Mouse (Mus musculus): ENCODE data around the gene Slc25a4. TPM values are rescaled to one million over a fixed set of nuclear protein-coding genes. Genes with fewer than 3 reads are reported as not detected.
A peak's percentile ranks its signal among the peaks of the same experiment; 100 is the strongest.

Gene Slc25a4
- 421 and 425 TPM in 2 replicates for polyA plus RNA-seq (2015; fragmentation: Nextera tagmentation; extraction: Ambion mirVana)

GRCm38 (mm10) chr8:46210404-46211315 lies at the start of gene Slc25a4:
Gene Slc25a4 (minus strand): TSS chr8:46211284.
- Histone ChIP-seq H3K27ac (ENCODE audit: low read length) (peak within 1 kb of the TSS; percentile 90), H3K4me2 (ENCODE audit: low read depth, low read length) (peak within 1 kb of the TSS; percentile 84), H3K36me3 (ENCODE audit: control insufficient read depth, insufficient read depth, low read length) (peaks cover 27% of the 10 kb centered on the region), H3K4me3 (ENCODE audit: low read length) (peak within 1 kb of the TSS; percentile 91), H3K27me3 (ENCODE audit: control insufficient read depth, insufficient read depth, low read depth, low read length) (no peaks in the 10 kb centered on the region), H3K4me1 (replicated peaks; ENCODE audit: control insufficient read depth, insufficient read depth, low read length) (peaks cover 23% of the 10 kb centered on the region), H3K9ac (ENCODE audit: low read length) (peak within 1 kb of the TSS; percentile 89), H3K9me3 (ENCODE audit: control insufficient read depth, low read length) (no peaks in the 10 kb centered on the region)
- ATAC-seq (ENCODE audit: low read depth) = peak; percentile 100
- under 1% methylated on average over 81 of the region's 84 CpGs for WGBS

GRCm38 (mm10) chr8:46257921-46258682 lies 47.0 kb upstream of the Slc25a4 start:
- no peak for ATAC-seq (ENCODE audit: low read depth)

GRCm38 (mm10) chr8:46252456-46252855 lies 41.4 kb upstream of the Slc25a4 start:
- no peak for ATAC-seq (ENCODE audit: low read depth)
- peak overlapping the region; percentile 4; the same call in 1 of the 2 replicates for H3K4me3 ChIP-seq (ENCODE audit: low read length)
- H3K27me3 ChIP-seq (ENCODE audit: control insufficient read depth, insufficient read depth, low read depth, low read length) = no peaks in the 10 kb centered on the region
- no peaks in the 10 kb centered on the region for H3K9me3 ChIP-seq (ENCODE audit: control insufficient read depth, low read length)
- no peak overlapping the region for H3K27ac ChIP-seq (ENCODE audit: low read length)
- H3K4me2 ChIP-seq (ENCODE audit: low read depth, low read length) = peak overlapping the region; percentile 38
- peaks cover 4% of the 10 kb centered on the region for H3K4me1 ChIP-seq (replicated peaks; ENCODE audit: control insufficient read depth, insufficient read depth, low read length)
- no peak overlapping the region for H3K9ac ChIP-seq (ENCODE audit: low read length)
- no peaks in the 10 kb centered on the region for H3K36me3 ChIP-seq (ENCODE audit: control insufficient read depth, insufficient read depth, low read length)
- WGBS = 51% methylated on average over 13 of the region's 13 CpGs

More at GRCm38 (mm10) chr8:46257921-46258682, 47.0 kb upstream of the Slc25a4 start:
- Histone ChIP-seq H3K9ac (ENCODE audit: low read length) (no peak overlapping the region), H3K9me3 (ENCODE audit: control insufficient read depth, low read length) (no peaks in the 10 kb centered on the region), H3K4me2 (ENCODE audit: low read depth, low read length) (no peak overlapping the region), H3K27ac (ENCODE audit: low read length) (no peak overlapping the region), H3K4me1 (replicated peaks; ENCODE audit: control insufficient read depth, insufficient read depth, low read length) (no peaks in the 10 kb centered on the region), H3K36me3 (ENCODE audit: control insufficient read depth, insufficient read depth, low read length) (no peaks in the 10 kb centered on the region), H3K4me3 (ENCODE audit: low read length) (no peak overlapping the region), H3K27me3 (ENCODE audit: control insufficient read depth, insufficient read depth, low read depth, low read length) (no peaks in the 10 kb centered on the region)
- WGBS = 53% methylated on average over 19 of the region's 19 CpGs

GRCm38 (mm10) chr8:46251561-46251960 lies 40.5 kb upstream of the Slc25a4 start:
- H3K36me3 ChIP-seq (ENCODE audit: control insufficient read depth, insufficient read depth, low read length) = no peaks in the 10 kb centered on the region
- no peak overlapping the region for H3K4me3 ChIP-seq (ENCODE audit: low read length)
- peak overlapping the region; percentile 8; the same call in 1 of the 2 replicates for H3K4me2 ChIP-seq (ENCODE audit: low read depth, low read length)
- no peak overlapping the region for H3K27ac ChIP-seq (ENCODE audit: low read length)
- no peak for ATAC-seq (ENCODE audit: low read depth)
- H3K4me1 ChIP-seq (replicated peaks; ENCODE audit: control insufficient read depth, insufficient read depth, low read length) = peaks cover 4% of the 10 kb centered on the region
- H3K9ac ChIP-seq (ENCODE audit: low read length) = no peak overlapping the region
- no peaks in the 10 kb centered on the region for H3K9me3 ChIP-seq (ENCODE audit: control insufficient read depth, low read length)
- H3K27me3 ChIP-seq (ENCODE audit: control insufficient read depth, insufficient read depth, low read depth, low read length) = no peaks in the 10 kb centered on the region
- WGBS = 36% methylated on average over 10 of the region's 10 CpGs

GRCm38 (mm10) chr8:46246346-46246745 lies 35.3 kb upstream of the Slc25a4 start:
- H3K4me2 ChIP-seq (ENCODE audit: low read depth, low read length) = no peak overlapping the region
- H3K36me3 ChIP-seq (ENCODE audit: control insufficient read depth, insufficient read depth, low read length) = no peaks in the 10 kb centered on the region
- no peak overlapping the region for H3K4me3 ChIP-seq (ENCODE audit: low read length)
- no peak overlapping the region for H3K27ac ChIP-seq (ENCODE audit: low read length)
- no peaks in the 10 kb centered on the region for H3K9me3 ChIP-seq (ENCODE audit: control insufficient read depth, low read length)
- no peaks in the 10 kb centered on the region for H3K27me3 ChIP-seq (ENCODE audit: control insufficient read depth, insufficient read depth, low read depth, low read length)
- 45% methylated on average over 11 of the region's 11 CpGs for WGBS
- H3K4me1 ChIP-seq (replicated peaks; ENCODE audit: control insufficient read depth, insufficient read depth, low read length) = no peaks in the 10 kb centered on the region; the same call in 1 of the 2 replicates
- no peak for ATAC-seq (ENCODE audit: low read depth)
- no peak overlapping the region for H3K9ac ChIP-seq (ENCODE audit: low read length)

- 30% methylated on average over 7 of the region's 7 CpGs for WGBS
- H3K27me3 ChIP-seq (ENCODE audit: control insufficient read depth, insufficient read depth, low read depth, low read length) = no peaks in the 10 kb centered on the region
- H3K4me1 ChIP-seq (replicated peaks; ENCODE audit: control insufficient read depth, insufficient read depth, low read length) = no peaks in the 10 kb centered on the region
- H3K4me2 ChIP-seq (ENCODE audit: low read depth, low read length) = no peak overlapping the region
- no peak overlapping the region for H3K4me3 ChIP-seq (ENCODE audit: low read length)
- H3K9ac ChIP-seq (ENCODE audit: low read length) = no peak overlapping the region
- no peaks in the 10 kb centered on the region for H3K9me3 ChIP-seq (ENCODE audit: control insufficient read depth, low read length)
- no peak overlapping the region for H3K27ac ChIP-seq (ENCODE audit: low read length)
- no peak for ATAC-seq (ENCODE audit: low read depth)
- H3K36me3 ChIP-seq (ENCODE audit: control insufficient read depth, insufficient read depth, low read length) = no peaks in the 10 kb centered on the region
Observed at GRCm38 (mm10) chr8:46242946-46243345, 31.9 kb upstream of the Slc25a4 start.

- Histone ChIP-seq H3K4me1 (replicated peaks; ENCODE audit: control insufficient read depth, insufficient read depth, low read length) (peaks cover 1% of the 10 kb centered on the region; the same call in 1 of the 2 replicates), H3K4me3 (ENCODE audit: low read length) (no peak overlapping the region), H3K9ac (ENCODE audit: low read length) (no peak overlapping the region), H3K4me2 (ENCODE audit: low read depth, low read length) (no peak overlapping the region), H3K36me3 (ENCODE audit: control insufficient read depth, insufficient read depth, low read length) (no peaks in the 10 kb centered on the region), H3K27me3 (ENCODE audit: control insufficient read depth, insufficient read depth, low read depth, low read length) (no peaks in the 10 kb centered on the region), H3K27ac (ENCODE audit: low read length) (no peak overlapping the region), H3K9me3 (ENCODE audit: control insufficient read depth, low read length) (no peaks in the 10 kb centered on the region)
- ATAC-seq (ENCODE audit: low read depth) = peak; percentile 78; the same call in 1 of the 2 replicates
- WGBS = 22% methylated on average over 13 of the region's 13 CpGs
Observed at GRCm38 (mm10) chr8:46241568-46242374, 30.7 kb upstream of the Slc25a4 start.

- 47% methylated on average over 7 of the region's 7 CpGs for WGBS
- Histone ChIP-seq H3K9ac (ENCODE audit: low read length) (no peak overlapping the region), H3K9me3 (ENCODE audit: control insufficient read depth, low read length) (no peaks in the 10 kb centered on the region), H3K4me1 (replicated peaks; ENCODE audit: control insufficient read depth, insufficient read depth, low read length) (peaks cover 3% of the 10 kb centered on the region; the same call in 1 of the 2 replicates), H3K27ac (ENCODE audit: low read length) (no peak overlapping the region), H3K4me3 (ENCODE audit: low read length) (no peak overlapping the region), H3K36me3 (ENCODE audit: control insufficient read depth, insufficient read depth, low read length) (no peaks in the 10 kb centered on the region), H3K27me3 (ENCODE audit: control insufficient read depth, insufficient read depth, low read depth, low read length) (no peaks in the 10 kb centered on the region; the same call in 1 of the 2 replicates), H3K4me2 (ENCODE audit: low read depth, low read length) (no peak overlapping the region)
- 0 out of 2 replicates have a peak, but pooled peaks have one; percentile 26 for ATAC-seq (ENCODE audit: low read depth)
Observed at GRCm38 (mm10) chr8:46236441-46237223, 25.5 kb upstream of the Slc25a4 start.

Data from lung, embryonic 16.5 days (tissue).